Mouse (Mus musculus) bone marrow macrophage, adult 2 months (primary cell): ENCODE measurements around the gene Arhgap29.

Source experiments
- CTCF ChIP-seq: IDR thresholded peaks from 2 replicates; pipeline ENCODE4 v1.5.1; 2012; ENCODE audit warnings: low read depth, mild to moderate bottlenecking, low read length, moderate library complexity
- POLR2A ChIP-seq: IDR thresholded peaks from 2 replicates; pipeline ENCODE4 v1.6.1; 2012; ENCODE audit warnings: mild to moderate bottlenecking, low read depth, low read length, borderline replicate concordance

DNA sequence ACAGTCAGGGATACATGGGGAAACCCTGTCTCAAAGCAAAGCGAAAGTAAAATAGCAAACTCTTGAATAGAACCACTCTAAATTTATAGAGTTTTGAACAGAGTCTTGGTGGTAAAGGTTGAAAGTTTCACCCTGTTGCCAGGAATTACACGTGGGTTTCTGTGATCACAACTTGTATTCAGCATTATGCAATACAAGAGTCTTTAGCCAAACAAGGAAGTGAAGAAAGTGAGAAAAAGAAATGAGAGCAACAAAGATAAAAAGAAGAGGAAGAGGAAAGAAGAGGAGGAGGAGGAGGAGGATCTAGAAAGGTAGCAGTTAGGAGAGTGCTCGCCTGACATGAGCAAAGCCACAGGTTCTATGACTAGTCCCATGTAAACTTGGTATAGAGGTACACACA is 70.0 kb downstream of the Arhgap29 start:
- TF ChIP-seq CTCF (no peak), POLR2A (no peak)
